Mouse (Mus musculus): ENCODE measurements around the gene Col4a1.

Gene Col4a1

GRCm38 (mm10) chr8:11268753-11269152, 43.9 kb downstream of the Col4a1 start:
- DNase-seq (ENCODE audit: extremely low spot score, low spot score) = no peak

GRCm38 (mm10) chr8:11266471-11266870, 46.2 kb downstream of the Col4a1 start:
- no peak for DNase-seq (ENCODE audit: extremely low spot score, low spot score)

- DNase-seq (ENCODE audit: extremely low spot score, low spot score) = no peak
These were observed 46.7 kb downstream of the Col4a1 start for GRCm38 (mm10) chr8:11265971-11266370.

GRCm38 (mm10) chr8:11263848-11264247, 48.8 kb downstream of the Col4a1 start:
- no peak for DNase-seq (ENCODE audit: extremely low spot score, low spot score)

- DNase-seq (ENCODE audit: extremely low spot score, low spot score) = no peak
These were observed 50.4 kb downstream of the Col4a1 start for GRCm38 (mm10) chr8:11262031-11262735.

GRCm38 (mm10) chr8:11259832-11260615, 52.6 kb downstream of the Col4a1 start:
- DNase-seq (ENCODE audit: extremely low spot score, low spot score) = no peak

GRCm38 (mm10) chr8:11258517-11259136, 54.0 kb downstream of the Col4a1 start:
- DNase-seq (ENCODE audit: extremely low spot score, low spot score) = no peak

GRCm38 (mm10) chr8:11257079-11258017, 55.3 kb downstream of the Col4a1 start:
- no peak for DNase-seq (ENCODE audit: extremely low spot score, low spot score)

GRCm38 (mm10) chr8:11256405-11256804, 56.2 kb downstream of the Col4a1 start:
- no peak for DNase-seq (ENCODE audit: extremely low spot score, low spot score)

- DNase-seq (ENCODE audit: extremely low spot score, low spot score) = no peak
These were observed 56.9 kb downstream of the Col4a1 start for GRCm38 (mm10) chr8:11255680-11256079.

GRCm38 (mm10) chr8:11254914-11255530, 57.6 kb downstream of the Col4a1 start:
- no peak for DNase-seq (ENCODE audit: extremely low spot score, low spot score)

GRCm38 (mm10) chr8:11254510-11254909, 58.1 kb downstream of the Col4a1 start:
- no peak for DNase-seq (ENCODE audit: extremely low spot score, low spot score)

- peak; percentile 87 for DNase-seq (ENCODE audit: extremely low spot score, low spot score)
These were observed 59.1 kb downstream of the Col4a1 start for GRCm38 (mm10) chr8:11253556-11253955.

- no peak for DNase-seq (ENCODE audit: extremely low spot score, low spot score)
These were observed 59.6 kb downstream of the Col4a1 start for GRCm38 (mm10) chr8:11253041-11253440.

GRCm38 (mm10) chr8:11252235-11252774, 60.3 kb downstream of the Col4a1 start:
- DNase-seq (ENCODE audit: extremely low spot score, low spot score) = no peak

GRCm38 (mm10) chr8:11250149-11250548, 62.5 kb downstream of the Col4a1 start:
- DNase-seq (ENCODE audit: extremely low spot score, low spot score) = no peak

- DNase-seq (ENCODE audit: extremely low spot score, low spot score) = no peak
These were observed 63.0 kb downstream of the Col4a1 start for GRCm38 (mm10) chr8:11249541-11250058.

GRCm38 (mm10) chr8:11248712-11249111, 63.9 kb downstream of the Col4a1 start:
- DNase-seq (ENCODE audit: extremely low spot score, low spot score) = no peak

GRCm38 (mm10) chr8:11241488-11241887, 71.1 kb downstream of the Col4a1 start:
- DNase-seq (ENCODE audit: extremely low spot score, low spot score) = no peak

GRCm38 (mm10) chr8:11234879-11235210, 77.8 kb downstream of the Col4a1 start:
- no peak for DNase-seq (ENCODE audit: extremely low spot score, low spot score)
